Mouse (Mus musculus): Measurements from ENCODE around the gene Ppp6c.

The Ppp6c gene

GRCm38 (mm10) chr2:39146469-39146868, 79.8 kb downstream of the Ppp6c start:
- no peak for DNase-seq (ENCODE audit: extremely low read depth, insufficient read length, low spot score)

Data from 3134 (cell line).